Mouse (Mus musculus): ENCODE measurements around the gene Krtap28-10.

- TF ChIP-seq CTCF (IDR thresholded peaks at IDR 0.05; ENCODE audit: low read depth) (no peak), EP300 (IDR thresholded peaks at IDR 0.05; ENCODE audit: low read depth) (no peak)
Observed at GRCm38 (mm10) chr1:83060643-83061042, 18.4 kb upstream of the Krtap28-10 start, which contains the start of gene Krtap28-13.

Measured in heart, postnatal 0 days (tissue).